Mouse (Mus musculus): ENCODE measurements around the gene Gtf2e1. TPM values are rescaled to one million over a fixed set of nuclear protein-coding genes. Genes with fewer than 3 reads are reported as not detected.

The Gtf2e1 gene
- polyA plus RNA-seq, 1 experiment from 2014 or later: 50.8 TPM

DNA sequence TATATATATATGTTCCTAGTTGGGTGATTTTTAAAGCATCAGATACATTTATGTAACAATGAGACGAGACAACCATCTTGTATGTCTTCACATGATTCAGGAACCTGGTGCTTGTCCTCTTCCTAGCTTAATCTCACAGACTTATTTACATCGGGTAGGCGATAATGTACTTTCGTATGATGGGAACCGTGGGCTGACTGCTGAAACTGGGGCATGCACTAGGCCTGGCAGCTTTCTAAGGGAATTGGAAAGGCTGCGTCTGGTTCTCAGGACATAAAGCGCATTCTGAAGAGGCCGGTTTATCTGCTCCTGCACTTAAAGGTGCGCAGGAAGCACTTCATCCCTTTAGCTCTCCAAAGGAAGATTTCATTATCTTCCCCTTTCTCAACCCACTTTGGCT is 32.8 kb downstream of the Gtf2e1 start:
- no peak for DNase-seq (ENCODE audit: extremely low spot score, low spot score)
- peaks cover 31% of the 10 kb centered on the region for H3K36me3 ChIP-seq (replicated peaks)
- H3K9me3 ChIP-seq: no peaks in the 10 kb centered on the region
- no peaks in the 10 kb centered on the region for H3K27me3 ChIP-seq (ENCODE audit: poor library complexity, severe bottlenecking)
- no peak overlapping the region for H3K4me3 ChIP-seq
- 95% methylated on average over 9 of the region's 9 CpGs for WGBS
- no peaks in the 10 kb centered on the region for H3K4me1 ChIP-seq
- no peak overlapping the region for H3K27ac ChIP-seq

DNA sequence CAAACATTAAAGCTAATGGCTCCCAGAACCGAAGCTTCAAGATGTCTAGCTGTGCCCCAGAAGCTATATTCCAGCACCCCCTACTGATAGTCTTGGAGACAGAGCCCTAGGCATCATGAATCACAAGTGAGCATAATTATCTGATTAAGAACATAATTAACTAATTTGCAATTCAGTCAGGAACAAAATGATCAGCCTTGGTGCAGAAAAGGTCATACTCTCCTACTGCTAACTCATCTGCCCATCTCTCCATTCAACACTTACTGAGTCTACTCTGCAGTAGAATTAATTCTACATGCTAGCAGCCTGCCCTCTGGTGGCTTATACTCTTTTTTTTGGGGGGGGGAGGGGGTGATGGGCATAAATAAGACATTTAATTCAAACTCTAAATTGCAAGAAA is 35.1 kb downstream of the Gtf2e1 start:
- no peaks in the 10 kb centered on the region for H3K4me1 ChIP-seq
- WGBS: 81% methylated on average over 1 of the region's 1 CpGs
- H3K36me3 ChIP-seq (replicated peaks): peaks cover 10% of the 10 kb centered on the region
- H3K9me3 ChIP-seq: no peaks in the 10 kb centered on the region
- no peaks in the 10 kb centered on the region for H3K27me3 ChIP-seq (ENCODE audit: poor library complexity, severe bottlenecking)
- no peak overlapping the region for H3K27ac ChIP-seq
- no peak for DNase-seq (ENCODE audit: extremely low spot score, low spot score)
- no peak overlapping the region for H3K4me3 ChIP-seq

DNA sequence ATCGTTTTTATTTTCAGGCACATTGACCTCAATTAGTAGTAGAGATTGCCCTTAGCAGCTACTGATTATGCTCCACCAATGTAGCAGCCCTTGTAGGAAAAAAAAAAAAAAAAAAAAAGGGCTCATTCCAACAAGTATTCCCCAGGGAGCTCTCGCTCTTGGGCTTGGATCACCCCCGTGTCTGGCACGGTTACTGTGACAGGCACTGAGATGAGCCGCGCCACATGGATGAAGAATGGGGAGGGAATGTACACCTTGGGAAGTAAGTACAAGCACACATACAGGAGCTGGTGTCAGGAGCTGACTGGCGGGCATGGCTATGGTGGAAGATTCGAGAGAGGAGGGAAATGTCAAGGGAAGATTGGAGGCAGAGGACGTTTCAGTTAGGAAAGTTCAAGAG is 41.0 kb downstream of the Gtf2e1 start:
- no peak overlapping the region for H3K27ac ChIP-seq
- peaks cover 4% of the 10 kb centered on the region; the same call in 1 of the 2 replicates for H3K4me1 ChIP-seq
- 85% methylated on average over 9 of the region's 9 CpGs for WGBS
- H3K9me3 ChIP-seq: no peaks in the 10 kb centered on the region
- no peaks in the 10 kb centered on the region for H3K36me3 ChIP-seq (replicated peaks)
- DNase-seq (ENCODE audit: extremely low spot score, low spot score): no peak
- H3K27me3 ChIP-seq (ENCODE audit: poor library complexity, severe bottlenecking): no peaks in the 10 kb centered on the region
- no peak overlapping the region for H3K4me3 ChIP-seq

DNA sequence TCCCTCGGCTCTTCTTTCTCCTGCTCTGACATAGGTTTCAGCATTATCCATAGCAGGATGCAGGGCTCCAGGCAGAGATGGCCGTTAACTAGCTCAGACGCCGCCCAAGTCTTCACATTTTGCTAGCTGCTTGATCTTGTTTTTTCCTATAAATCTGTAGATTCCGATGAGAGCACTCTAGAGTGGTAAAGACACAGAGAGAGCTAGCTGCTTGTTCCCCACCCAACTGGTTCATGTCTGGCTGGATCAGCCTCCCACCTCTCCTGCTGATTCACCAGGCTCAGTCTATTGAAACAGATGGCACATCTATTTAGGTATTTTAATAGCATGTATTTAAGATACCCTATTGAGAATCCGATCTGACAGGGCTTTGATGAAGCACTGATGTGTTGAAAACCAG is 44.6 kb downstream of the Gtf2e1 start:
- 90% methylated on average over 6 of the region's 6 CpGs for WGBS
- Histone ChIP-seq H3K27ac (no peak overlapping the region), H3K36me3 (replicated peaks) (no peaks in the 10 kb centered on the region), H3K4me3 (no peak overlapping the region), H3K9me3 (no peaks in the 10 kb centered on the region), H3K4me1 (peaks cover 4% of the 10 kb centered on the region; the same call in 1 of the 2 replicates), H3K27me3 (ENCODE audit: poor library complexity, severe bottlenecking) (no peaks in the 10 kb centered on the region)
- no peak for DNase-seq (ENCODE audit: extremely low spot score, low spot score)

DNA sequence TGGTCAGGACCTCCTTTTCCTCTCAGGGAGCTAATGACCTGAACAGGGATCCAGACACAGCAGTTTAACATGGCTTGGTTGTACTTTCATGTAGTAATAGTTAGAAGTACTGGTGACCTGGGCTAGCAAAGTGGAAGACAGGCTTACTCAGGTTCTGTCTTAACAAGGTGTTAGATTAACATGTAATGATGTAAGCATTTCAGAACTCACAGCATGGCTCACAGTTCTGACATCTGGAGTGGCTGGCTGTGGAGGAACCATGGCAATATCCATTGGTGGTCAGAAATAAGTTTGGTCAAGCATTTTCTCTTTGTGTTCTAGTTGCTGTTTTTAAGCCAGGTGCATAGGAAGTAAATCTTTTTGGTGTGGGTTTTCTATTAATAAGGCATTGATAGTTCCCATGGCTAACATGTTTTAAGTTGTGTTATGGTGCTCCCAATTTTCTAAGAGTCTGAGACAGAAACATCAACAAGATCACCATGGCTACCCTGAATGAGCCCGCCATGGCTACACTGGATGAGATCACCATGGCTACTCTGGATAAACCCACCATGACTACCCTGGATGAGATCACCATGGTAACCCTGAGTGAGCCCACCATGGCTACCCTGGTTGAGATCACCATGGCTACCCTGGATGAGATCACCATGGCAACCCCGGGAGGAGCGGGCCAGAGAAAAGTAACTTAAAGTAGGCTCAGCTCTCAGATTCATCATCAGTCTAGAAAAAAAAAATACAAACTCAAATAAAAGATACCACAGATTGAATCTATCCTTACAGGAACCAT is 52.6 kb downstream of the Gtf2e1 start:
- no peaks in the 10 kb centered on the region for H3K36me3 ChIP-seq (replicated peaks)
- no peaks in the 10 kb centered on the region for H3K27me3 ChIP-seq (ENCODE audit: poor library complexity, severe bottlenecking)
- H3K4me1 ChIP-seq: peaks cover 15% of the 10 kb centered on the region
- peak; percentile 60 for DNase-seq (ENCODE audit: extremely low spot score, low spot score)
- 0 out of 2 replicates have a peak overlapping the region, but pooled peaks have one; percentile 2 for H3K27ac ChIP-seq
- 76% methylated on average over 3 of the region's 3 CpGs for WGBS
- no peaks in the 10 kb centered on the region for H3K9me3 ChIP-seq
- no peak overlapping the region for H3K4me3 ChIP-seq

DNA sequence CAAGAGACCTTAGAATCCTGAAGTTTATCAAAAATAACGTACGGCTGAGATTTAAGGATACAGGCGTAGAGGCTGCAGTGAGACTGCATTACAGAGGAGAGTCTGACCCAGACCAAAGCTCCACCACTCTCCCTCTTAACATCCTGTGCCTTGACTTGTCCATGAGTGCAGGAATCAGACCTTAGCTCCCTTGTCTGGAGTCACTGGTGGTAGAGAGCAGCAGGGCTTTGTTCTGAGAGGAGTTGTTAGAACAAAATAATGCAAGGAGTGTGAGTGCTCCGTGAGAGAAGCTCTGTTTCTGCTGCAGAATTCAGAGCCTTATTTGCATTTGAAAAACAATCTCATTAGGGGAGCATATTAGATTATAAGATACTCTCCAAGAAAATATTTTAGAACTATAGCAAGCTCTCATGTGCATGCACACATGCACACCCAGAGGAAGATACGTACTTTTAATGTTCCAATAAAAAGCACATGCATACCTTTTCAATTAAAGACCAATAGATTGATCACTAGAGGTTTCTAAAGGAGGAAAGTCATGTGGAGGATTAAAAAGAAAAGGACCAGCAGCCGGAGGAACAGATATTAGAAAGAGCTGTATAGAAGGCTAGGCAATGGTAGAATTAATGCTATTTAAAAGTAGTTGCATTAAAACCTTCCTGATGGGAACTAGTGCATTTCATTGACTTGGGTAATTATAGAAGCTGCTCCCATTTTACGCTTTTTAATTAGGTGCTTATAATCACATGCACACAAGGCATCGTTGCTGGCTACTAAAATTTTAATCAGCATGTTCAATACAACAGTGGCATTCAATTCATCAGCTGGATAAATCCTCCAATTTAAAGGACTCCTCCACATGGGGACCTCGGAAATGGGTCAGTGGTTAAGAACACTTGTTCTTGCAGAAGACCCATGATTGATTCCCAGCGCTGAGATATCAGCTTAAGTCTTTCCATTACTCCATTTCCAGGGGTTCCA is 61.0 kb downstream of the Gtf2e1 start:
- 62% methylated on average over 10 of the region's 10 CpGs for WGBS
- DNase-seq (ENCODE audit: extremely low spot score, low spot score): no peak

DNA sequence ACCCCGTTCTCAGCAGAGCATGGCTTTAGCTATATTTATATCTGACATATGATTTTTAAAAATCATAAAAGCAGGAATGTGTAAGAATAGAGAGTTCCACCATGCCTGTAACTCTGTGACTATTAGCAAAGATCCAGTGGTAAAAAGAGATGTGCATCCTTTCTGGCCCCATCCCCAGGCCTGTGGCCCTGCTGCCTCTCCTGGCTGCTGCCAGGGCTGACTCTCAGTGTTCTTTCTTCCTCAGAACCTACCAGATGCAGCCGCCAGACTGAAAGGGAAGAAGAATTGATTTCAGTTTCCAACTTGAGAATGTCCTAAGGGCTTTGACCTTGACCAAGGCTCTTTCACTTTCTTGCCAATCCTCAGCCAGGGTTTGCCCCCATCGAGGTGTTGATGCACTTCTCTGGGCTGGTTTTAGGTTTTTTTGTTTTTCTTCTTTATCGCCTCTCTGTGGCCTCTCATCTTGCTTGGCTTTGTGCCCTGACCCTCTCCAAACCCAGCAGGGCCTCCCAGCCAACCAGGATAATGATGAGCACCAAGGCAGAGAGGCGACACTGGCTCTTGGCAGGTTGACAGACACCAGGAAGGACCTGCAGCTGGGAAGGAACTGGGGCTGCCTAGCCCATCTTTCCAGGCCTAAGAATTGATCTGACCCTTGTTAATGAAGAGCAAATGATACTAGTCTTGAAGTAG is 66.8 kb downstream of the Gtf2e1 start:
- DNase-seq (ENCODE audit: extremely low spot score, low spot score): no peak
- no peaks in the 10 kb centered on the region for H3K9me3 ChIP-seq

More for the DNA sequence above, 61.0 kb downstream of the Gtf2e1 start:
- no peaks in the 10 kb centered on the region for H3K9me3 ChIP-seq
- H3K4me3 ChIP-seq: no peak overlapping the region
- peak overlapping the region; percentile 80 for H3K27ac ChIP-seq
- H3K4me1 ChIP-seq: peaks cover 19% of the 10 kb centered on the region
- no peaks in the 10 kb centered on the region for H3K27me3 ChIP-seq (ENCODE audit: poor library complexity, severe bottlenecking)
- H3K36me3 ChIP-seq (replicated peaks): no peaks in the 10 kb centered on the region

DNA sequence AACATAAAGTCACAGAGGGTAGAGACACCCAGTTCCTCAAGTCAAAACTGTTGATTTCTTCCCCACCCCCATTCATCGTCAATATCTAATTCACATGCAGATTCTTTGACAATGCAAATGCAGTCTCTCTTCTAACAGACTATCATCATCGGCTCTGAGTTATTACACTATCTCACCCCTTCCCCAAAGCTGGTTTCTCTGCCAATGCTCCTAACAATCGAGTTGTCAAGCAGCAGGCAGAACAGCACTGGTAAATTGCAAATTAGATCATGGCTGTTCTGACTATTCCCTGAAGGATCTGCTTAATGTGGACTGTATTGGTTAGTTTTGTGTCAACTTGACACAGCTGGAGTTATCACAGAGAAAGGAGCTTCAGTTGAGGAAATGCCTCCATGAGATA is 70.0 kb downstream of the Gtf2e1 start:
- peaks cover 11% of the 10 kb centered on the region for H3K4me1 ChIP-seq
- DNase-seq (ENCODE audit: extremely low spot score, low spot score): no peak
- 85% methylated on average over 3 of the region's 3 CpGs for WGBS
- no peak overlapping the region for H3K27ac ChIP-seq
- no peaks in the 10 kb centered on the region for H3K9me3 ChIP-seq
- no peaks in the 10 kb centered on the region for H3K36me3 ChIP-seq (replicated peaks)
- no peak overlapping the region for H3K4me3 ChIP-seq
- no peaks in the 10 kb centered on the region for H3K27me3 ChIP-seq (ENCODE audit: poor library complexity, severe bottlenecking)

More for the DNA sequence above, 66.8 kb downstream of the Gtf2e1 start:
- Histone ChIP-seq H3K4me1 (peaks cover 16% of the 10 kb centered on the region), H3K27ac (no peak overlapping the region), H3K36me3 (replicated peaks) (no peaks in the 10 kb centered on the region), H3K27me3 (ENCODE audit: poor library complexity, severe bottlenecking) (no peaks in the 10 kb centered on the region), H3K4me3 (no peak overlapping the region)
- 67% methylated on average over 5 of the region's 5 CpGs for WGBS

DNA sequence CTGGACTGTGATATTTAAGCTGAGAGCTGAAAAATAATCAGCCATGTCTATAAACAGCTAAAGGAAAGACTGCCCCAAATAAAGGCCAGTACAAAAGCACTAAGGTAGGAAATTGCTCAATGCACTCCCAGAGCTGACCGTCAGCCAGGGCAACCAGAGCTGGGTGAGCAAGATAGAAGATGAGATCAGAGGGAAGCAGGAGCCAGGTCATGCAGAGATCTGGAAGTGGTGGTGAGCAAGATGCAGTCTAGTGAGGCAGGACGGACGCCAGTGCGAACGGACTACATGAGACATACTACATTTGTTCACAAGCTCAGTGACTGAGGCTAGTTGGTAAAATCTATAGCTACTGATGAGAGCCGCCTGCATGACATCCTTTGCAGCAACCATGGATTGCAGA is 75.6 kb downstream of the Gtf2e1 start:
- Histone ChIP-seq H3K4me1 (no peaks in the 10 kb centered on the region), H3K27me3 (ENCODE audit: poor library complexity, severe bottlenecking) (no peaks in the 10 kb centered on the region), H3K9me3 (no peaks in the 10 kb centered on the region), H3K27ac (no peak overlapping the region), H3K4me3 (no peak overlapping the region), H3K36me3 (replicated peaks) (no peaks in the 10 kb centered on the region)
- 94% methylated on average over 6 of the region's 6 CpGs for WGBS
- no peak for DNase-seq (ENCODE audit: extremely low spot score, low spot score)

DNA sequence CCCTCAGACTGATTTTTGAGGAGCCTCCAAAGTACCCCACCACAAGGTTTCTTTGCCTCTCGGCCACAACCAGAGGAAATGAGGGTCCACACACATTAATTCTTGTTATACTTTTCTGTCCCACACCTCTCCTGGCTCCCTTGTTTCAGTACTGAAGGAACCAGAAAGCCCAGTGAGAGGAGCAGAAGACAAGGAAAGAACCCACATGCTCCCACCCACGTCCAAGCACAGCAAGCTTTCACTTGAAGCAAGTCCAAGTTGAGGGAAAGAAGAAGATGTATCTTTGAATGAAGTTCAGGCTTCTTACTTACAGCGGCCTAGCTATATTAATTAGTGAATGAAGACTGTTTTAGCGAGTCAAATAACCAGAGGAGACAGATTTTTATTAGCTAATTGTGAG is 76.7 kb downstream of the Gtf2e1 start:
- 85% methylated on average over 4 of the region's 4 CpGs for WGBS
- no peak overlapping the region for H3K4me3 ChIP-seq
- H3K36me3 ChIP-seq (replicated peaks): no peaks in the 10 kb centered on the region
- no peaks in the 10 kb centered on the region for H3K27me3 ChIP-seq (ENCODE audit: poor library complexity, severe bottlenecking)
- H3K27ac ChIP-seq: no peak overlapping the region
- H3K9me3 ChIP-seq: no peaks in the 10 kb centered on the region
- DNase-seq (ENCODE audit: extremely low spot score, low spot score): no peak
- no peaks in the 10 kb centered on the region for H3K4me1 ChIP-seq

DNA sequence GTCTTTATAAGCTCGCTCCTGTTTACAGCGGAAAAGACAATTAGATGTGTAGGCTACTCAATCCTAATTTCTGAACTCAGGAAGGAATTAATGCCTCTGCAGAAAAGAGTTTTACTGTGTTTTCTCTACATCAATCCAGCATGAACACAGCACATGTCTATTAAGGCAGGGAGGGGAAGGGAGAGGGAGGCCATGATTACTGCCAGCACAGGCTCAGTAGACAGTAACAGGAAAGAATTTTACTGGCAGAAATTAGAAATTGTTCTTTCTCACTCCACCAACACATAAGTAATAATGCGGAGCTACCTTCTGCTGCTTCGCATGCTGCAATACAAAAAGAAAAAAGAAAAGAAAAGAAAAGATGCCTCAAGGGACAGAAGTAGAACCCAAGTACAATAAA is 78.0 kb downstream of the Gtf2e1 start:
- no peaks in the 10 kb centered on the region for H3K27me3 ChIP-seq (ENCODE audit: poor library complexity, severe bottlenecking)
- WGBS: 93% methylated on average over 4 of the region's 4 CpGs
- H3K27ac ChIP-seq: no peak overlapping the region

More for the DNA sequence above, 78.0 kb downstream of the Gtf2e1 start:
- Histone ChIP-seq H3K4me1 (no peaks in the 10 kb centered on the region), H3K4me3 (no peak overlapping the region), H3K9me3 (no peaks in the 10 kb centered on the region), H3K36me3 (replicated peaks) (no peaks in the 10 kb centered on the region)
- DNase-seq (ENCODE audit: extremely low spot score, low spot score): no peak
